Mouse (Mus musculus) embryo, embryonic 9.5 days (tissue): ENCODE results near the gene Cbx5.

Experiments
- DNase-seq: peaks from one replicate; pipeline ENCODE4 v3.0.0-alpha.2; 2017; ENCODE audit errors: extremely low spot score

Cbx5 gene

GRCm38 (mm10) chr15:103173251-103173650 is 66.4 kb downstream of the Cbx5 start:
- DNase-seq: no peak

- peak; percentile 80 for DNase-seq
Observed at GRCm38 (mm10) chr15:103172537-103172936, 67.1 kb downstream of the Cbx5 start.

GRCm38 (mm10) chr15:103171276-103171675 is 68.3 kb downstream of the Cbx5 start:
- DNase-seq: no peak

- DNase-seq: no peak
Observed at GRCm38 (mm10) chr15:103170316-103170679, 69.3 kb downstream of the Cbx5 start.

GRCm38 (mm10) chr15:103169612-103170315 is 69.9 kb downstream of the Cbx5 start:
- DNase-seq: peak; percentile 69

GRCm38 (mm10) chr15:103168801-103169611 is 70.6 kb downstream of the Cbx5 start:
- peak; percentile 66 for DNase-seq

GRCm38 (mm10) chr15:103167786-103168185 is 71.8 kb downstream of the Cbx5 start:
- no peak for DNase-seq

GRCm38 (mm10) chr15:103167042-103167615 is 72.5 kb downstream of the Cbx5 start, which contains the start of gene Smug1:
TSS of gene Smug1 (minus strand) at chr15:103167092.
- no peak for DNase-seq

- no peak for DNase-seq
Observed at GRCm38 (mm10) chr15:103165924-103166323, 73.7 kb downstream of the Cbx5 start.

- peak; percentile 91 for DNase-seq
Observed at GRCm38 (mm10) chr15:103165379-103165778, 74.2 kb downstream of the Cbx5 start.

GRCm38 (mm10) chr15:103163182-103163919 is 76.3 kb downstream of the Cbx5 start:
- DNase-seq: peak; percentile 88

- DNase-seq: no peak
Observed at GRCm38 (mm10) chr15:103157585-103157984, 82.0 kb downstream of the Cbx5 start.

- DNase-seq: no peak
Observed at GRCm38 (mm10) chr15:103156890-103157289, 82.7 kb downstream of the Cbx5 start.

GRCm38 (mm10) chr15:103155366-103156321 is 84.0 kb downstream of the Cbx5 start:
- no peak for DNase-seq

GRCm38 (mm10) chr15:103152890-103153610 is 86.6 kb downstream of the Cbx5 start:
- no peak for DNase-seq

GRCm38 (mm10) chr15:103152371-103152770 is 87.2 kb downstream of the Cbx5 start:
- no peak for DNase-seq

- no peak for DNase-seq
Observed at GRCm38 (mm10) chr15:103147779-103148178, 91.8 kb downstream of the Cbx5 start.

- DNase-seq: peak; percentile 9
Observed at GRCm38 (mm10) chr15:103147422-103147690, 92.3 kb downstream of the Cbx5 start.

GRCm38 (mm10) chr15:103146627-103147421 is 92.8 kb downstream of the Cbx5 start:
- peak; percentile 29 for DNase-seq
